Mouse (Mus musculus) cerebellum, postnatal 36 days (tissue): ENCODE measurements around the gene Efs.
"Not testable (repeated sequence)": the region's sequence is repeated elsewhere in the genome, so short reads cannot be mapped to it uniquely, and the experiment has no call there.

Experiments used
- DNase-seq, 2 experiments: peaks; one replicate each; pipeline ENCODE4 v3.0.0; 2021 to 2022; ENCODE audit warnings: mixed read lengths in 2 of 2

The Efs gene

DNA sequence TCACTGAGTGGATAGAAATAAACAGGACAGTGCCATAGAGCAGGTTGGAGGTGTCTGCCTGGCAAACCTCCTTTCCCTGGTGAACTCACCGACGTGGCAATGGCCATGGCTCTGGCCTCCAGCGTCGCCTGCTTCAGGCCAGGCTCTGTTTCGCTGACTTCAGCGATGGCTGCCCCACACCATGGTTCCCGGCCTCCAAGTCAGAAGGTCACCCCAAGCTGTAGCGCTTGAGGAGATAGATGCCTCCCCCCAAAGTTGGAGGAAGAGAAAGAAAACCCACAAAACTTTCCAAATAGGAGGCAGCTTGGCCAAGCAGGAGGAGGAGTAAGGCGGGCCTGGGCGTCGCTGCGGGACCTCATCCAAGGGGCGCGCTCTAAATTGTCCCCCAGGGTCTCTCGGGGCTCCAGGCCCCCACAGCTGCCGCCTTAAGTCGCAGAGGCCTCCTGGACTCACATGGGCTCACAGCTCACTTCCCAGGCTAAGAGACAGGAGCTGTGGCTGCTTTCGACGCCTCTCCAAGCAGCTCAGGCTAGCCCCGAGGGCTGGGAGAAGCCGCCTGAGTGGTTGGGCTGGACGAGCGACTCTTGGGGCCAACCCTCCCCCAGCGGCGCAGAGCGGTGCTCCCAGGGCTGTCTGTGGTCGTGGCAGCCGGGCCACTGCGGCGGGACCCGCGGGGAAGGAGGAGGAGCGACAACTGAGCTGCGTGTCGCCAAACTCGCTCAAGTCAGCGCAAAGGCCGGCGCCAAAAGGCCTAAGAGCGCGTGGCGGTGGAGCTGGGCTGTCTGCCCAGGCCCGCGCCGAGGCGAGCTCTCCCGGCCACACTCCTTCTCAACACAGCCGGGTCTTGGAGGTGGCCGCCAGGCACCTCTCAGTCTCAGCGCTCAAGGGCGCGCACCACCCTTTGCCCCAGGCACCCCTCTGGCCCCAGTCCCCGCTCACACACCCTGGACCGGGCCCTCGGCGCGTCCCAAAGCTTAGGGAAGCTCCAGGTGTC lies at the start of gene Efs:
Gene Efs (minus strand): TSS at position 778 of the 994 bp plus-strand sequence.
- DNase-seq, result peak; percentile 48 to 51

DNA sequence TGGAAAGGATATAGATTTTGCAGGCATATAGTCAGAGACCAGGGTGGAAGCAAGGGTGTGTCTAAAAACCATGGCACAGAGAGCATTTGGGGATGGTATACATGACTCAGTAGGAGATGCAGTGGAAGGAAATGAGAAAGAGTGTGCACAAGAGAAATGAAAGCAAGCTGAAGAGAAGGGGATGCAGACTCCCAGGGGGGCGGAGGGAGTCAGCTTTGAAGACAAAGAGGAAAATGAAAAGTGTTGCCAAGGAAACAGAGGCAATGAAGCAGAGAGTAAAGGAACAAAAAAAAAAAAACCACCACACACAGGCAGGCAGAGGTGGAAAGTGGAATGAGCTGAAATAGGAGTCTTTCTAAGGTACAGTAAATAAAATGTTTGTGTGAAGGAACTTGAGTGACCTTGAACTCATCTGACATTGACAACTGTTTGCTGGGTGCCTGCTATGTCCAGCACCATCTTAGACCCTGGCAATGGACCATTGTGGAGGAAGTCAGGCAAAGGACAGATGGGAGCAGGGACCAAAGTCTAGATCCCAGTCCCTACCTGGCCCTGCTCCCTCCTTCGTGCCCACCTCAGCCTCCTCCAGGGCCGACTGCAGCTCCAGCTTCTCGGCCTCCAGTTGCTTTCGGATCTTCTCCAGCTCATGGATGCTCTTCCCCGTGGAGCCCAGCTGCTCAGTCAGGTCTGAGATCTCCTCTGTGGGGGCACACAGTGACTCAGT lies 48.3 kb upstream of the Efs start:
- no peak for DNase-seq

DNA sequence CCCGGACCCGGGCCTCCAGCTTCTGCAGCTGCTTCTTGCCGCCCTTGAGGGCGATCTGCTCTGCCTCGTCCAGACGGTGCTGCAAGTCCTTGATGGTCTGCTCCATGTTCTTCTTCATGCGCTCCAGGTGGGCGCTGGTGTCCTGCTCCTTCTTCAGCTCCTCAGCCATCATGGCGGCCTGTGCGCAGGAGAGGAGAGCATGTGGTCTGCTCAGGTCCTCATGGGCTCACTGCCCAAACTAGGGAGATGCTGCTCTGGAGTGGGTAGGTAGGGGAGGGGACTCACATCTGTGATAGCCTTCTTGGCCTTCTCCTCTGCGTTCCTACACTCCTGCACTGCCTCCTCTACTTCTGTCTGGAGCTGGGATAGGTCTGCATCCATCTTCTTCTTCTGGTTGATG lies 46.9 kb upstream of the Efs start:
- DNase-seq, result not testable (repeated sequence)

DNA sequence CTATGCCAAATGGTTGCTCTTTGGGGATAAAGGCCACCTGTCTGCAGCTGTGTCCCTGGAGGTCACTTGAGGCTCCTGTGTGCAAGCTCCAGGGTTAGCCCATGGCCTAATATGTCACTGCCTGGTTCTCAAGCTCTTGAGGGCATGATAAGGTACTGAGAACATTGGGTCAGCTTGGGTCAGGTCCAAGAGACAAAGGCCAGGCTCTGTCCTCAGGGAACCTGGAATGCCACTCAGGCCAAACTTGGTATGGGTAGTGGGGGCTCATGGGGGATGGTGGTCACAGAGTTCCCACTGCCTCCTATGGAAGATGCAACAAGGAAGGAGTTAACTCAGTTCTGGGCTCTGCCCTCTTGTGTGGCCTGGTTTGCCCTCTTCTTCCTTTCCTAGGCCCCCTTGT lies 42.4 kb upstream of the Efs start:
- DNase-seq, result no peak

DNA sequence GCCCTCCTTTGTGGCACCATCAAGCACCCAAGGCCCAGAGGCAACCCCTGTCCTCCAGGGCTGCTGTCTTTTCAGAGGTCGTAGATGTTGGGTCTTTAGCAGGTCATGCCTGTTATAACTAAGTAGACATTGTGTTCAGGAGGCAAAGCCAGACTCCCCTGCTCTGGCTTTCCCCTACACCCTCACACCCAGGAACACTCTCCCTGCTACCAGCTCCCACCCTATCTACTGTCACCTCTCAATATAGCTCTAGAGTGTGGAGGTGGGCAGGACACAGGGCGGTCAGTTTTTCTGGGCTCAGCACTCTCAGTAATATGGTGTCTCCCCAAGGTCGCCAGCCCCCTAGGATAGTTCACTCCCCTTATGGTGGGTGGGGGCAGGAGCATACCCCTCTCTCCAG lies 41.9 kb upstream of the Efs start:
- no peak for DNase-seq

DNA sequence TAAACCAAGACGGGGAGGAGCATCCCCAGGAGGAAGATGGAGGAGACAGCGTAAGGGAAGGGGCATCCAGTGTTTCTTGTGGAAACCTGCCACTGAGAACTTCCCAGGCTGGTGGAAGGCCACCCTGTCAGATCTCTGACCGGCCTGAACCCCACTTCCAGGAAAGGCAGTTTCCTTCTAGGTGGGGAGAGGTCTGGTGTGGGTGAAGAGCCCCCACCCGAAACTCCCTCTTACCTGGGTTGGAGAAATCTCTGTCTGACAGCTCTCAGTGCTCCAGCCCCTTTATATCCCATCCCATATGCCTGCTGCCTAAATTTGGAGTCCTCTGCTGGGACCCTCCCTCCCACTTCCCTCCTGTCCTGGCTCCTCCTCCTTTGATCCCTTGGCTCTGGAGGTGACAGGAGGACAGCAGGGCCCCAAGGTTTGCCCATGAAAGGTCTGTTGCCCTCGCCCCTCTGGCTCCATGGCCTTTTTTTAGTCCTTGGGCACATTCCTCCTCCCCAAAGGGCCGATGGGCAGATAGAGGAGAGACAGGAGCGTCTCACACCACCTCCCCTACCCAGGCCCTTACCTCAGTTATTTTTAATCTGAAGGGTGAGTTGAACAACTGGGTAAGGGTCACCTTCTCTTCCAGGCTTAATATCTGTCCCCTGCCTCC lies 40.5 kb upstream of the Efs start, which contains the start of gene Myh6:
Gene Myh6 (minus strand): TSS at position 608 of the 658 bp plus-strand sequence.
- no peak for DNase-seq

DNA sequence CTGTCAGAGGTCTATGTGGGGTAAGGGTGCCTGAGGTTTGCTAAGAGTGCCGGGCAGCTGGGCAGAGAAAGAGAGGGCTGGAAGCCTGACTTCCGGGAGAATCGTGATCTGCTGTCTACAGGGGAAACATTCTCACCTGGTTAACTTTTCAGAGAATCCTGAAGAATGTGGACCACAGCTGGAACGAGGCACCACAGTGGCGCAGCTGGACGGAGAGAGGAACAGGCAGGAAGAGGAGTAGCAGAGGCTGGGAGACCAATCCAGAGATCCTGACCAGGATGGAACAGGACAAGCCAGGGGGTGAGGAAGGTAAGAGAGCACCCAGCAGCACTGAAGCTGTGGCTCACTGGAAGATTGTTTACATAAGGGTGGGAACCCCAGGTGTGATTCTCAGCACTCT lies 39.7 kb upstream of the Efs start:
- DNase-seq, result no peak

DNA sequence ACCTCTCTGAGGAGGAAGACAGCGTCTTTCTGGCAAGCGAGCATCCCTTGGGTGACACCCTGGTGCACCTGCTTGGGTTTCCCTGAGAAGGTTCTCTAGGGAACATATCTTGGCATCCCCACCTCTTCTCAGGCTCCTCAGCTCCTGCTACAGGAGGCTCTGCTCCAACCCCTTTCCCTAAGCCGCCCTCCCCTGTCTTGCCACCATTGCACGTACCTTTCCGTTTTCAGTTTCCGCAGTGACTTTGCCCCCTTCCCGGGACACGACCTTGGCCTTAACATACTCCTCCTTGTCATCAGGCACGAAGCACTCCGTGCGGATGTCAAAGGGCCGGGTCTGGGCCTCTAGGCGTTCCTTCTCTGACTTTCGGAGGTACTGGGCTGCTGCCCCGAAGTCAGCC lies 39.1 kb upstream of the Efs start:
- DNase-seq, result no peak

DNA sequence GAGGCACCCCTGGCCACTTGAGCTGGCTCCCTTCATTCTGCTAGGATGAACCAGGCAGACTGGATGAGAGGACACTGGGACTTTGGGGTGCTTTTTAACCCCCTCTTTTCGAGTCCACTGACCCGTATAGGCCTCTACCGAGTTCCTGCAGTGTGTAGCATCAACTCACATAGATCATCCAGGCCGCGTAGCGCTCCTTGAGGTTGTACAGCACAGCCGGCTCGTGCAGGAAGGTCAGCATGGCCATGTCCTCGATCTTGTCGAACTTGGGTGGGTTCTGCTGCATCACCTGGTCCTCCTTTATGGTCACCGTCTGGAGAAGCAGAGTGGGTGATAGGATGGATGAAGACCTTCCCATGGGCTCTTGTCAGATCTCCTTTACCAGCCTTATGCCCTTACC lies 37.8 kb upstream of the Efs start:
- no peak for DNase-seq

DNA sequence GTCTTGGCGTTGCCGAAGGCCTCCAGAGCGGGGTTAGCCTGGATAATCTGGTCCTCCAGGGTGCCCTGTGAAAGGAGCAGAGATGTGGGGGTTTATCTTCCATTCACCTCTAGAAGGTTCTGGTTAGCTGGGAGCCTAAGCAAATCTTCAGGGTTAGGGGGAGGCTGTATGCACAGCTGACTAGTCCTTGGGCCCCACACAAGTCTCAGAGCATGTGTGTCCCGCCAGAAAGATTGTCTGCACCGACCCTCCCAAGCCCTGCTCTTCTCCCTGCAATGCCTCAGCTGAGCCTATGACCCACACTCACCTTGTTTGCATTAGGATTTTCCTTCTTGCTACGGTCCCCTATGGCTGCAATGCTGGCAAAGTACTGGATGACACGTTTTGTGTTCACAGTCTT lies 36.8 kb upstream of the Efs start:
- no peak for DNase-seq

DNA sequence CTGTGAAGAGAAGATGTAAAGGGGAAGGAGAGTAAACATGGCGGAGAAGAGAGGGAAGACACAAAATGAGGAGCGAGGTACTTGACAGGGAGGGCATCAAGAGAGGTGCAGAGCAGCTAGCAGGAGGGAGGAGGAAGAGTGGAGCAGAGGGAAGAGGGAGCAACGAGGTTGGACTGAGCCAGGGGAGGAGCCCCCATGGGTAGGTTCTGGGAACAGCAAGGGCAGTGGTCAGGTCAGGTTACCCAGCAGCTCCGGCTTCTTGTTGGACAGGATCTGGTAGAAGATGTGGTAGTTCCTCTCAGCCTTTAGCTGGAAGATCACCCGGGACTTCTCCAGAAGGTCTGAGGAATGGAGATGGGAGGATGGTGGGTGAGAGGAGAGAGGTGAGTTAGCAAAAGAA lies 35.6 kb upstream of the Efs start:
- DNase-seq, result no peak

DNA sequence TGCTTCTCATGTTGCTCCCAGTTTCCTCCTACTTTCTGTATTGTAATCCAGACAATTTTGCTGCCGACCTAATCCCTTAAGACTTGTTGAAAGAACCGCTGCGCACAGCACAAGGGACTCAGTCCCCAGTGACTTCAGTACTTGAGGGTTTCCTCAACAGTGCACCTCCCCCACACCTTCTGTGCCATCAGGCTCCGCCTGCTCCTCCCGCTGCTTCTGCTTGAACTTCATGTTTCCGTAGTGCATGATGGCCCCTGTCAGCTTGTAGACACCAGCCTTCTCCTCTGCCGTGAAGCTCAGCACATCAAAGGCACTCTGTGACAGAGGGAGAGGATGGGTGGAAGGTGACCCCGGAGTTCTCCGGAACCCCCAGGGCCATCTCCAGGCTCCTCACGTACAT lies 34.8 kb upstream of the Efs start:
- no peak for DNase-seq

DNA sequence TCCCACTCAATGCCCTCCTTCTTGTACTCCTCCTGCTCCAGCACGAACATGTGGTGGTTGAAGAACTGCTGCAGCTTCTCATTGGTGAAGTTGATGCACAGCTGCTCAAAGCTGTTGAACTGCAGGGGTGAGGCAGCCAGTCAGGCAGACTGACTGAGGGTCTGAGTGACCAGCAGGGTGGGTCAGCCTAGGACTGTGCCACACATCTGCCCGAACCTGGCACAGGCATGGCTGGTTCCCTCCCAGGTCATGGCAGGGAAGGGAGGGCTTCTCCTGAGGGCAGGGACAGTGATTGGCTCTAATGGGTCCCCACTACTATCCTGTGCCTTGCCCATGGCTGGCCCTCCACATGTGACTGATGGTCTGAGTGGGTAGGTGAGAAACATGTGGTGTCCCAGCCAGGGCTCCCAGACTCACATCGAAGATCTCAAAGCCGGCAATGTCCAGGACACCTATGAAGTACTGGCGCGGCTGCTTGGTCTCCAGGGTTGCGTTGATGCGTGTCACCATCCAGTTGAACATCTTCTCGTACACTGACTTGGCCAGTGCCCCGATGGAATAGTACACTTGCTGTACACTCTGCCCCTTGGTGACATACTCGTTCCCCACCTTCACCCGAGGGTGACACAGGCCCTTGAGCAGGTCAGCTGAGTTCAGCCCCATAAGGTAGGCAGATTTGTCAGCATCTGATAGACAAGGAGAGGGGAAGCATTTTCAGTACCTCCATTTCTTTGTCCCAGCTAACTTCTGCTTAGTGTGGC lies 34.1 kb upstream of the Efs start:
- DNase-seq, result not testable (repeated sequence)

DNA sequence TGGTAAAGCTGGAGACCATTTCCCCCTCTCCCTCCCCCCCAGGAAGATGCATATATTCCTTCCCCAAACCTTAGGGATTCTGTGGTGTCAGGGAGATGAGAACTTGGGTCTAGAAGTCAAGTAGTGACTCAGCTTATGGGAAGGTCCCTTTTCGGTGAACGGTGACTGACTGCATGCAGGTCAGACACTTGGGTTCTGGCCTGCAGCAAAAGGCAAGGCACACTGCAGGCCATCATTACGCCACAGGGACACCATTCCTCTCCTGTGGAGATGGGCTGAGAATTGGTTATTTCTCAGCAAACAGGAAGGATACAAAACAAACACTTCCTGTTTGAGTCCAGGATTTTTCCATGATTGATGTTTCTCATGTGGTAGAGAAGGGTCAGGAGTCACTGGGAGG lies 33.3 kb upstream of the Efs start:
- DNase-seq, result no peak

DNA sequence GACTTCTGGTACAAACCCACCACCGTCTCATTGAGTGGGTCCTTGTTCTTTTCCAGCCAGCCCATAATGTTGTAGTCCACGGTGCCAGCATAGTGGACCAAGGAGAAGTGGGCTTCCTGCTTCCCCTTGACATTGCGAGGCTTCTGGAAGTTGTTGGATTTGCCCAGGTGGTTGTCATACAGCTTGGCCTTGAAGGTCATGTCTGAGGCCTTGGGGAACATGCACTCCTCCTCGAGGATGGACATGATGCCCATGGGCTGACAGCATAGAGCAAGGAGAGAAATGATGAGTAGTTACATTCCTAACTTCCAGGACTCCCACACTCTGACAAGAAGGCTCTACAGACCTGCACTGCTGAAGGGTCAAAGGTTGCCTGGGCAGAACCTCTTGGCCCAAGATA lies 32.6 kb upstream of the Efs start:
- no peak for DNase-seq

DNA sequence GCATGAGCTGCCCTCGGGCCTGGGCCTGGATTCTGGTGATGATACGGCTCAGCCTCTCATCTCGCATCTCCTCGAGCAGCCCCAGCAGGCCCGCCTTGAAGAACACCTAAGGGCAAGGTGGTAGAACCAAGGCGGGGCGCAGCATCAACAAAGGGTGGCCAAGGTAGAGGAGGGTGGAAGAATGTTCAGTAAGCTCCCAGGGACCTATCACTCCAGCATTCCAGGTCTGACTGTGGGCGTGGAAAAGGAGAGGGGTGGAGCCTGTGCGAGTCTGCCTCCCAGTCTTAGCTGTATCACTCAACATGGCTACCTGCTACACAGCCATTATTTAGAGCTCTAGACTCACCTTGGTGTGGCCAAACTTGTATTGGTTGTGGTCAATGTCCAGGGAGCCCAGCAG lies 30.6 kb upstream of the Efs start:
- DNase-seq, result no peak

DNA sequence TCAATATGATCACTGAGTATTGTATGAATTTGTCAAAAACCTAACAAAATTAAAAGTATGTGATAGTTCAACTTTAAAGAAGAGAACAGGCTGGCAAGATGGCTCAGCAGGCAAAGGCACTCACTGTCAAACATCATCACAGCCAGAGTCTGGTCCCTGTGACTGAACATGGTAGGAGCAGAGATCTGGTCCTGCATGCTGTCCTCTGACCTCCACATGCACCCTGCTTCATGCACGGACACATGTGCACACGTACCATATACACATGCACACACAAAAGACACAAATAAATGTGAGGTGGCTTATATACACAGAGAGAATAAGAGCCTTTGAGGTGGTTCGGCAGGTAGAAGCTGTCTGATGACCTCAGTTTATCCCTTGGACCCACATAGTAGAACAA lies 29.6 kb upstream of the Efs start:
- no peak for DNase-seq

DNA sequence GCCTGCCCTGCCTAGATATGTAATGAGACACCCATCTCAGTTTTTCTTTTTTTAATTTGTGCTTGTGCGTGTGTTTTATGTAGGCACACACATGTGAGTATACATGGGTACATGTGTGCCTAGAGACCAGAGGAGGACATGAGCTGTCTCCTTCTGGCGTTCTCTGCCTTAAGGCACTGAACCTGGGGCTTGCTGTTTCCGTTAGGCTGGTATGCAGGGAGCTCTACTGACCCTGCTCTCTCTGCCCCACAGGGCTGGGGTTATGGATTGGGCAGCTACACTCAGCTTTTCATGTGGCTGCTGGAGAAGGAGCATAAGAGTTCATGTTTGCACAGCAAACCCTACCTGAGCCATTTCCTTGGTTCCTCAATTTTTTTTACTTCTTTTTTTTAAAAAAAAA lies 28.5 kb upstream of the Efs start:
- DNase-seq, result no peak

DNA sequence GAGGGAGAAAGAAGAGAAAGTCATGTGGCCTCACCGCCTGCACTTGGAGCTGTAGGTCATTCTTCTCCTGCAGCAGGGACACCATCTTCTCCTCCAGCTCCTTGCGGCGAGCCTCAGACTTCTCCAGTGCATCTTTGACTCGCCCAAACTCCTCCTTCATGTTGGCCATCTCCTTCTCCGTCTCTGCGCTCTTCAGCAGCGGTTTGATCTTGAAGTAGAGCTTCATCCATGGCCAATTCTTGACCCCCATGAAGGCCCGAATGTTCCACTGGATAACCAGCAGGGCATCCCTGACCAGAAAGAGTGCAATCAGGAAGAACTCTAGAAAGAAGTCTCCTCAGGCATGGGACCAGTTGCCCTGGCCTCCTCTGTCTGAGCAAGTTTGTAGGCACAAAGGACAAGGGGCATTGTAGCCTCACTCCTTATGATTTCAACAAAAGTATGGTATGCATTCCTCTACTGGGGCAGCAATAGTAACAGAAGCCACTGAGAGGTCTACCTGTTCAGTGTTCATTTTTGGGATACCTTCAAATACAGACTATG lies 27.8 kb upstream of the Efs start:
- no peak for DNase-seq

DNA sequence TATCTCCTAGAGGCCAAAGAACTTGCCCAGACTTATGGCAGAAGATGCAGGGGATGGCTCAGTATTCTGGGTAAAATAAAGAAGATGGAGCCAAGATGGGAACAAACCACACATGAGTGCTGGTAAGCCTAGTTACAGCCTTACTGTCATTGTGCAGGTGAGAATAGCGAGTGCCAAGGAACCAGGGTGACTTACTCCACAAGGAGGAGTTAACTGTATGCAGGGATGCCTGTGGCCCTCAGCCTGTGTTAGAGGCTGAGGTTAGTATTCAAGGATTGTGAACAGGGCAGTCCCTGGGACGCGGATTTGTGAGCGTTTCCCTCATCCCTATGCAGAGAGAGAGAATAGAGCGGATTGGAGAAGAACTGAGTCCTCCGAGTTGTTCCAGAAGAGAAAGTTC lies 25.7 kb upstream of the Efs start:
- DNase-seq, result no peak

DNA sequence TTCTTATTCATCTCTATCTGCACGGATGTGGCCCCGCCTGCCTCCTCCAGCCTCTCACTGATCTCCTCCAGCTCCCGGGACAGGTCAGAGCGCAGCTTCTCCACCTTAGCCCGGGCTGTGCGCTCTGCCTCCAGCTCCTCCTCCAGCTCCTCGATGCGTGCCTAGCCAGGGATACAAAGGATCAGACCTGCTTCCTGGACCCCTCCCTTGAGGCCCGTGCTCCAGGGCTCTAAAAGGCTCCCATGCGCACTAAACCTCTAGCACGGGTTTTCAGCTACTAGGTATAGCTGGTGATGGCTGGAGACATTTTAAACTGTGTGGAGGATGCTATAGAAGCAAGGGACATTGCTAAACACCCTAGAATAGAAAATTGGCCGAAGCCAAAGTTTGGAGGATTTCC lies 24.6 kb upstream of the Efs start:
- DNase-seq, result no peak

DNA sequence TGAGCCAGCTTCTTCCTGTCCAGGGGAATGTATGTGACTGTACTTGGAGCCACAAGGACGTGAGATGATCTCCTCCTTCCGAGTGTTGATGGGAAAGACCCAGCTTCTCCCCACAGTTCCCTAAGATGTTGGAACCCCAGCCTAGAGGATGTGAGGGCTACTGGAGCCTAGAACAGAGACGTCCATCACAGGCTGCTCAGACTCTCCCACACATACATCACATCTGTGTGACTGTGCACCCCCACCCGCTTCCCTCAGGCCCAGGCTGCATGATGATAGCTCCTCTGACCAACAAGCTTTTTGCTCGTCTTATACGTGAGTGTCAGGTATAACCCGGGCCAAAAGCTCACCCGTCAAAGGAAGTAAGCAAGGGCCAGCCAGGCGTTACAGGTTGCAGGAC lies 22.9 kb upstream of the Efs start:
- no peak for DNase-seq
